Mouse (Mus musculus) G1E (cell line): ENCODE data around the gene Zfp114. TPM values are rescaled to one million over a fixed set of nuclear protein-coding genes. Genes with fewer than 3 reads are reported as not detected.

ENCODE experiments used
- ATAC-seq: 2 replicates; pipeline ENCODE4 v1.8.0; 2016; ENCODE audit warnings: mild to moderate bottlenecking; ENCODE audit not compliant: insufficient number of reproducible peaks, poor library complexity, low FRiP score, severe bottlenecking; ENCODE audit errors: extremely low read depth
- DNase-seq: peaks from one replicate; pipeline ENCODE4 v3.0.0; 2012; ENCODE audit warnings: low spot score
- H3K27me3 ChIP-seq: 2 replicates; pipeline ENCODE4 v1.6.1; 2012; ENCODE audit warnings: mild to moderate bottlenecking, low read length, inconsistent platforms; ENCODE audit not compliant: insufficient read depth
- H3K36me3 ChIP-seq: replicated peaks from 2 replicates; pipeline ENCODE3; 2012; ENCODE audit warnings: mild to moderate bottlenecking, inconsistent platforms
- H3K4me1 ChIP-seq: 2 replicates; pipeline ENCODE4 v1.6.1; 2012; ENCODE audit warnings: low read depth, low read length, inconsistent platforms, mixed read lengths; ENCODE audit not compliant: insufficient read depth
- H3K4me3 ChIP-seq: 2 replicates; pipeline ENCODE4 v1.5.1; 2012; ENCODE audit warnings: low read depth, mild to moderate bottlenecking, inconsistent platforms, low read length, moderate library complexity, mixed read lengths
- H3K9me3 ChIP-seq: replicated peaks from 2 replicates; pipeline ENCODE4 v1.6.1; 2012; ENCODE audit warnings: inconsistent platforms
- CTCF ChIP-seq: IDR thresholded peaks from 2 replicates; pipeline ENCODE4 v1.5.1; 2012; ENCODE audit warnings: low read depth, low read length, inconsistent platforms, mixed read lengths
- GATA1 ChIP-seq: IDR thresholded peaks from 2 replicates; pipeline ENCODE4 v1.6.1; 2012; ENCODE audit warnings: borderline replicate concordance, low read length, inconsistent platforms, mixed read lengths
- GATA2 ChIP-seq: IDR thresholded peaks from 2 replicates; pipeline ENCODE4 v1.6.1; 2012; ENCODE audit warnings: low read depth, low read length, inconsistent platforms, borderline replicate concordance
- POLR2AphosphoS5 ChIP-seq: IDR thresholded peaks from 2 replicates; pipeline ENCODE4 v1.6.1; 2012; ENCODE audit warnings: low read depth, low read length, inconsistent platforms; ENCODE audit not compliant: insufficient replicate concordance
- TAL1 ChIP-seq: conservative IDR thresholded peaks from 2 replicates; pipeline ENCODE4 v1.6.1; 2012; ENCODE audit warnings: low read depth, low read length, inconsistent platforms, mixed read lengths
- polyA plus RNA-seq: library from polyadenylated mRNA; stranded (reverse); fragments of >175 nt; gene quantifications from 2 replicates; pipeline ENCODE4 v1.2.3, GENCODE M21; 2012
- total RNA-seq, 2 experiments: library from RNA; stranded (forward) in 1 of 2; stranded (reverse) in 1 of 2; fragments of 200-1000 nt in 1 of 2; fragments of >200 nt in 1 of 2; fragmentation: Nextera tagmentation in 1 of 2; gene quantifications; 2 replicates each; pipeline ENCODE4 v1.2.3; 2014 to 2017

The Zfp114 gene
- total and polyA plus RNA-seq, 3 experiments: 0.05 TPM; not detected in 2

- H3K36me3 ChIP-seq: no peaks in the 10 kb centered on the region
- TF ChIP-seq POLR2AphosphoS5 (no peak), CTCF (no peak), GATA1 (no peak), GATA2 (no peak), TAL1 (no peak)
- no peaks in the 10 kb centered on the region for H3K4me1 ChIP-seq
- no peak for DNase-seq
- ATAC-seq: no peak
- no peaks in the 10 kb centered on the region for H3K27me3 ChIP-seq
- H3K9me3 ChIP-seq: no peaks in the 10 kb centered on the region
- no peak overlapping the region for H3K4me3 ChIP-seq
Observed at GRCm38 (mm10) chr7:24172191-24172590, 2.7 kb upstream of the Zfp114 start.

GRCm38 (mm10) chr7:24175337-24175711 lies 464 bp downstream of the Zfp114 start:
- TF ChIP-seq POLR2AphosphoS5: no peak
- TF ChIP-seq CTCF: no peak
- Histone ChIP-seq H3K27me3 (no peaks in the 10 kb centered on the region), H3K36me3 (no peaks in the 10 kb centered on the region), H3K4me3 (no peak overlapping the region), H3K9me3 (no peaks in the 10 kb centered on the region), H3K4me1 (no peaks in the 10 kb centered on the region)
- DNase-seq (no peak), ATAC-seq (no peak)

- no peak for DNase-seq
- TF ChIP-seq TAL1: no peak
- TF ChIP-seq GATA1: no peak
- TF ChIP-seq POLR2AphosphoS5: no peak
- TF ChIP-seq GATA2: no peak
- TF ChIP-seq CTCF: no peak
- no peak for ATAC-seq
- Histone ChIP-seq H3K4me1 (no peaks in the 10 kb centered on the region), H3K36me3 (no peaks in the 10 kb centered on the region), H3K4me3 (no peak overlapping the region), H3K27me3 (no peaks in the 10 kb centered on the region), H3K9me3 (no peaks in the 10 kb centered on the region)
Observed at GRCm38 (mm10) chr7:24187611-24188010, 12.8 kb downstream of the Zfp114 start.

- ATAC-seq (no peak), DNase-seq (no peak)
- no peak for TF ChIP-seq POLR2AphosphoS5
- no peak for TF ChIP-seq CTCF
- no peak for TF ChIP-seq GATA2
- no peak for TF ChIP-seq TAL1
- no peak for TF ChIP-seq GATA1
- no peaks in the 10 kb centered on the region for H3K27me3 ChIP-seq
- H3K36me3 ChIP-seq: no peaks in the 10 kb centered on the region
- no peaks in the 10 kb centered on the region for H3K4me1 ChIP-seq
- H3K9me3 ChIP-seq: no peaks in the 10 kb centered on the region
- H3K4me3 ChIP-seq: no peak overlapping the region
Observed at GRCm38 (mm10) chr7:24188901-24189570, 14.2 kb downstream of the Zfp114 start.

GRCm38 (mm10) chr7:24189571-24189944 lies 14.7 kb downstream of the Zfp114 start:
- TF ChIP-seq POLR2AphosphoS5 (no peak), CTCF (no peak), GATA2 (no peak), GATA1 (no peak), TAL1 (no peak)
- Histone ChIP-seq H3K9me3 (no peaks in the 10 kb centered on the region), H3K4me3 (no peak overlapping the region), H3K4me1 (no peaks in the 10 kb centered on the region), H3K36me3 (no peaks in the 10 kb centered on the region), H3K27me3 (no peaks in the 10 kb centered on the region)
- DNase-seq: no peak
- ATAC-seq: no peak

- TF ChIP-seq GATA1: no peak
- no peak for TF ChIP-seq CTCF
- no peak for TF ChIP-seq POLR2AphosphoS5
- Histone ChIP-seq H3K27me3 (no peaks in the 10 kb centered on the region), H3K4me1 (no peaks in the 10 kb centered on the region), H3K36me3 (no peaks in the 10 kb centered on the region), H3K9me3 (no peaks in the 10 kb centered on the region), H3K4me3 (no peak overlapping the region)
- DNase-seq (no peak), ATAC-seq (no peak)
Observed at GRCm38 (mm10) chr7:24191361-24191760, 16.5 kb downstream of the Zfp114 start.

- Histone ChIP-seq H3K27me3 (no peaks in the 10 kb centered on the region), H3K4me3 (no peak overlapping the region), H3K4me1 (no peaks in the 10 kb centered on the region), H3K36me3 (no peaks in the 10 kb centered on the region), H3K9me3 (no peaks in the 10 kb centered on the region)
- TF ChIP-seq GATA2 (no peak), CTCF (no peak), POLR2AphosphoS5 (no peak)
- ATAC-seq (no peak), DNase-seq (no peak)
Observed at GRCm38 (mm10) chr7:24193157-24193556, 18.3 kb downstream of the Zfp114 start.
